Mouse (Mus musculus): ENCODE measurements around the gene Arhgap8.

- no peak for TF ChIP-seq CTCF (IDR thresholded peaks at IDR 0.05; ENCODE audit: borderline replicate concordance, control insufficient read depth, extremely low read depth, insufficient read depth, low read length, poor library complexity)
- TF ChIP-seq POLR2A (IDR thresholded peaks at IDR 0.05; ENCODE audit: control insufficient read depth, extremely low read depth, insufficient read depth, low read length, poor library complexity): no peak
Measured at GRCm38 (mm10) chr15:84784812-84785211, 65.0 kb downstream of the Arhgap8 start.

All from thymus, adult 2 months (tissue).